Mouse (Mus musculus): ENCODE measurements at regions not wholly inside any gene's neighbourhood (a gene's known extent, or its start where the extent isn't known, plus 50 kb on each side); places are given as distances from the start of the nearest gene placed in this dataset.

DNA sequence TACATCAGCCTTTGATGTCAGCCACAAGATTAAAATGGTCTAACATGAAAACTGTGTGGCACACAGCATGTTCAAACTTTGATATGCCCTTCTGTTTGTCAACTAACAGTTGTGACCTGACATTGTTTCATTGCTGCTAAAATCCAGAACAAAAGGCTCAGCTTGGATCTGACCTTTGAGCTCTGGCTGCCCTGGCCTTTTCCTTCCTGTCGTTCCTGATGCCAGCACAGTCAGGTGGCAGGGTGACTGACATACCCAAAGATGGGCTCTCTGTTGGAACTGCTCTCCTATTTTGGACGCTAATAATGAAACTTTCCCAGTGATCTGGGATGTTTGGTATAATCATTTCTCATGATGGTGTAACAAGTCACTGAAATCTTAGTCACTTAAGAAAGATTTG lies 416.8 kb upstream of the Mki67 start:
- H3K9ac ChIP-seq (replicated peaks; ENCODE audit: low read length) = no peak overlapping the region
- 50% methylated on average over 2 of the region's 2 CpGs for whole genome bisulfite sequencing
- no peaks in the 10 kb centered on the region for H3K27me3 ChIP-seq (ENCODE audit: insufficient read depth, low read length)
- H3K4me3 ChIP-seq (ENCODE audit: low read length) = no peak overlapping the region
- H3K4me1 ChIP-seq (ENCODE audit: insufficient read depth, low read length) = peaks cover 5% of the 10 kb centered on the region
- ATAC-seq = no peak
- H3K36me3 ChIP-seq (ENCODE audit: insufficient read depth, low read length) = no peaks in the 10 kb centered on the region
- H3K27ac ChIP-seq = no peak overlapping the region
- H3K4me2 ChIP-seq (ENCODE audit: low read depth, low read length) = no peak overlapping the region
- H3K9me3 ChIP-seq (ENCODE audit: low read length) = no peaks in the 10 kb centered on the region
- TF ChIP-seq CTCF (IDR thresholded peaks at IDR 0.05; ENCODE audit: low read depth) = no peak
- no peak for DNase-seq (ENCODE audit: low spot score)

DNA sequence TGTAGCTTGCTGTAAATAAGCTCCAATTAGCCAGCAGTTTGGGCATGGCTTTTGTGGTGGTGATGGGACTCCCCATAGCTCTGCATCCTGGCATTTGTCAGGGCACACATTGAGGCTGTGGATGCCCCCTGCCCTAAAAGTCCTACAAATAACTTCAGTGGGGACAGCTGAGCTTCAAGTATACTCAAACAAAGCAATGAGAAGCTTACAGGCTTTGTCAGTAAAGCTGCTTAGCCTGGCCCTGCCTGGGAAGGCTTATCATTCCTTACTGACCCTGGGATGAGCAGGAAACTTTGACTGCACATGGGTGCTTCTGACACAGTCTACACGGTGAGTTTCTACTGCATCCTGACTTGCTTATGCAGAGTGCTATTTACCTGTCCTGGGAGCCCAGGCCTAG lies 420.5 kb upstream of the Mki67 start:
- Histone ChIP-seq H3K4me3 (ENCODE audit: low read length) (no peak overlapping the region), H3K9ac (replicated peaks; ENCODE audit: low read length) (no peak overlapping the region), H3K36me3 (ENCODE audit: insufficient read depth, low read length) (no peaks in the 10 kb centered on the region), H3K9me3 (ENCODE audit: low read length) (no peaks in the 10 kb centered on the region), H3K4me2 (ENCODE audit: low read depth, low read length) (no peak overlapping the region), H3K27me3 (ENCODE audit: insufficient read depth, low read length) (no peaks in the 10 kb centered on the region), H3K27ac (no peak overlapping the region), H3K4me1 (ENCODE audit: insufficient read depth, low read length) (no peaks in the 10 kb centered on the region)
- DNase-seq (ENCODE audit: low spot score) (no peak), ATAC-seq (no peak)
- WGBS = 72% methylated on average over 1 of the region's 1 CpGs
- TF ChIP-seq CTCF (IDR thresholded peaks at IDR 0.05; ENCODE audit: low read depth) = no peak

DNA sequence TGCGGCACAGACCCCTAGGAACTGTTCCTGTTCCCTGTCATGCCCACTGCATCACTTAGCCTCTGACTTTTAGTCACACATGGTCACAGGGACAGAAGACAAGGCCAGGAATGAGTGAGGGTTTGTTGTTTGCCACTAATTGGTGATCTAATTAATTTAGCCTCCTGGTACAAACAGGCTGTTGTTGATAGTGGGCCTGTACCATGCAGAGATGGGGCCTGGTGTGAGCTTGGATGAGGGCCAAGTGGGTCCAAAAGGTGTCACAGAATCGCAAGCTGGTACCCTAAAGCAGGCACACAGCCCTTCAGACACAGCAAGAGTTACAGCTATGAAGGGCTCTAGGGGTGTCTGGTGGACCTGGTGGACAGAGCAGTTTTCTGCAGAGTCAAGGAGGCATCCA lies 421.2 kb upstream of the Mki67 start:
- ATAC-seq (no peak), DNase-seq (ENCODE audit: low spot score) (no peak)
- Histone ChIP-seq H3K4me1 (ENCODE audit: insufficient read depth, low read length) (no peaks in the 10 kb centered on the region), H3K9ac (replicated peaks; ENCODE audit: low read length) (no peak overlapping the region), H3K4me2 (ENCODE audit: low read depth, low read length) (no peak overlapping the region), H3K27me3 (ENCODE audit: insufficient read depth, low read length) (no peaks in the 10 kb centered on the region), H3K4me3 (ENCODE audit: low read length) (no peak overlapping the region), H3K27ac (no peak overlapping the region), H3K36me3 (ENCODE audit: insufficient read depth, low read length) (no peaks in the 10 kb centered on the region), H3K9me3 (ENCODE audit: low read length) (no peaks in the 10 kb centered on the region)
- 83% methylated on average over 2 of the region's 2 CpGs for WGBS
- TF ChIP-seq CTCF (IDR thresholded peaks at IDR 0.05; ENCODE audit: low read depth) = no peak

DNA sequence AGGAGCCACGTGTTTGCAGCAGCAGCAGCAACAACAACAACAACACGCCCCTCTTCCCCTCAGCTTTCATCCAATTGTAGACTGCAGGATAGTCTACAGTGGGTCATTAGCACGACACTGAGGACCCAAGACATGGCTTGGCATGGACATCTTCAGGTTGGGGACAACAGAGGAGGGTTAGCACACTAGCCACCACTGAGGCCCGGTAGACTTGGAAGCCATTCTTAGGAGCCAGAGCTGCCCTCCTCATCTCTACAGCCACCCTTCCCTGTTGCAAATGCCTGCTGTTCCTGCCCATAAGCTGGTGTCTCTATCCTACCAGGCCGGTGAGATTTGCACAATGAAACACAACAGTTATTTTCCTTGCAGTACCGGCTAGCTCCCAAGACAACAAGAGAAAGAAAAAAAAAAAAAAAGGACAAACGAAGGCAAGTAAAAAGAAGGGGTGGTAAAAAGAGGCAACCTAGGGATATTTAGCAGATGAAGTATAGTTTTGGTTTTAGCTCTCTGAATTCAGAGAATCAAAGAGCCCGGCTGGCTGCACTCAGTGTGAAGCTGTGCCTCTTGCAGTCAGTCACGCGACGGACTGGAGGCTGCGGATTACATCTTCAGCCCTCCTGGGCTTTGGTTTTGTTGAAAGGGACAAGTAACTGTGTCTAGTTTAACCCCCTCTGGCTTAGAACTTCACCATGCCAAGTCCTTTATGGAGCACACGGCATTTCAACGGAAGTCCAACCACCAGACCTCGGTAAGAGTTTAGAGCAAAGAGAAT lies 421.9 kb upstream of the Mki67 start:
- ATAC-seq = no peak
- Histone ChIP-seq H3K36me3 (ENCODE audit: insufficient read depth, low read length) (no peaks in the 10 kb centered on the region), H3K4me3 (ENCODE audit: low read length) (no peak overlapping the region), H3K4me1 (ENCODE audit: insufficient read depth, low read length) (no peaks in the 10 kb centered on the region), H3K9me3 (ENCODE audit: low read length) (no peaks in the 10 kb centered on the region), H3K4me2 (ENCODE audit: low read depth, low read length) (no peak overlapping the region), H3K9ac (replicated peaks; ENCODE audit: low read length) (no peak overlapping the region), H3K27me3 (ENCODE audit: insufficient read depth, low read length) (no peaks in the 10 kb centered on the region), H3K27ac (no peak overlapping the region)
- no peak for TF ChIP-seq CTCF (IDR thresholded peaks at IDR 0.05; ENCODE audit: low read depth)
- no peak for DNase-seq (ENCODE audit: low spot score)
- 53% methylated on average over 15 of the region's 15 CpGs for WGBS

DNA sequence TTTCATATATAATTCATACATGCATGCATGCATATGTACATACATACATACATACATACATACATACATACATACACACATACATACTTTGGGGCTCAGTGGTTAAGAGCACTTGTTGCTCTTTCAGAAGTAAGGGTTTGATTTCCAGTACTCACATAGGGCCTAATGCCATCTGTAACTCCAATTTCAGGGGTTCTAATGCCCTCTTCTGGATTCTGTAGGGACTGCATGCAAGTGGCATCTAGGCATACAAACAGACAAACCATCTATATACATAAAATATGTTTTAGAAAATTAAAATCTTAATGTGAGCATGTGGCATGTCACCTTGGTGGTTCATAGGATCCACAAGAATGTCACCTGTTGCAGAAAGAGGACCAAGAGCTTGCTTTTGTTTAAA lies 426.7 kb upstream of the Mki67 start:
- no peak overlapping the region for H3K9ac ChIP-seq (replicated peaks; ENCODE audit: low read length)
- H3K4me3 ChIP-seq (ENCODE audit: low read length) = no peak overlapping the region
- no peaks in the 10 kb centered on the region for H3K9me3 ChIP-seq (ENCODE audit: low read length)
- no peaks in the 10 kb centered on the region for H3K4me1 ChIP-seq (ENCODE audit: insufficient read depth, low read length)
- ATAC-seq (no peak), DNase-seq (ENCODE audit: low spot score) (no peak)
- H3K27me3 ChIP-seq (ENCODE audit: insufficient read depth, low read length) = no peaks in the 10 kb centered on the region
- H3K36me3 ChIP-seq (ENCODE audit: insufficient read depth, low read length) = no peaks in the 10 kb centered on the region
- H3K27ac ChIP-seq = no peak overlapping the region
- no peak overlapping the region for H3K4me2 ChIP-seq (ENCODE audit: low read depth, low read length)
- TF ChIP-seq CTCF (IDR thresholded peaks at IDR 0.05; ENCODE audit: low read depth) = peak; percentile 30; the same call in 1 of the 2 replicates

DNA sequence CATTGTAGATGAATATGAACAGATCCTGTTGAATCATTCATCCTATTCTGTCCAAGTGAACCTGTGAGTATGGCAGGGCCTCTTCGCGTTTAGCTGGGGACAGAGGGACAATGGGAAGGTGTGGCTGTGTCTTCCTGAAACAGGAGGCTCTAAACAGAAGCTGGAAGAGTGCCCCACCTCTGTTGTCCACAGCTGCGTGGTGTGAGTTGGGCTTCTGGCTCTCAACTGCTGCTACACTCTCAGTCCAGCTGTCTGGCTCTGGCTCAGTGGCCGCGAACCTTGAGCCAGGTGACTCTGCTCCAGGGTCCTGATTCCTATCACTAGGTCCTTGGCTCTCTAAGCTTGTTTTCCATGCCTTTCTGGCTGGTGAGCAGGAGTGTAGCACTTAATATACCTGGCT lies 434.0 kb upstream of the Mki67 start:
- DNase-seq (ENCODE audit: low spot score) (no peak), ATAC-seq (no peak)
- Histone ChIP-seq H3K4me3 (ENCODE audit: low read length) (no peak overlapping the region), H3K36me3 (ENCODE audit: insufficient read depth, low read length) (no peaks in the 10 kb centered on the region), H3K27me3 (ENCODE audit: insufficient read depth, low read length) (no peaks in the 10 kb centered on the region), H3K4me1 (ENCODE audit: insufficient read depth, low read length) (no peaks in the 10 kb centered on the region), H3K9me3 (ENCODE audit: low read length) (no peaks in the 10 kb centered on the region), H3K9ac (replicated peaks; ENCODE audit: low read length) (no peak overlapping the region), H3K4me2 (ENCODE audit: low read depth, low read length) (no peak overlapping the region), H3K27ac (no peak overlapping the region)
- no peak for TF ChIP-seq CTCF (IDR thresholded peaks at IDR 0.05; ENCODE audit: low read depth)
- 60% methylated on average over 5 of the region's 5 CpGs for WGBS

DNA sequence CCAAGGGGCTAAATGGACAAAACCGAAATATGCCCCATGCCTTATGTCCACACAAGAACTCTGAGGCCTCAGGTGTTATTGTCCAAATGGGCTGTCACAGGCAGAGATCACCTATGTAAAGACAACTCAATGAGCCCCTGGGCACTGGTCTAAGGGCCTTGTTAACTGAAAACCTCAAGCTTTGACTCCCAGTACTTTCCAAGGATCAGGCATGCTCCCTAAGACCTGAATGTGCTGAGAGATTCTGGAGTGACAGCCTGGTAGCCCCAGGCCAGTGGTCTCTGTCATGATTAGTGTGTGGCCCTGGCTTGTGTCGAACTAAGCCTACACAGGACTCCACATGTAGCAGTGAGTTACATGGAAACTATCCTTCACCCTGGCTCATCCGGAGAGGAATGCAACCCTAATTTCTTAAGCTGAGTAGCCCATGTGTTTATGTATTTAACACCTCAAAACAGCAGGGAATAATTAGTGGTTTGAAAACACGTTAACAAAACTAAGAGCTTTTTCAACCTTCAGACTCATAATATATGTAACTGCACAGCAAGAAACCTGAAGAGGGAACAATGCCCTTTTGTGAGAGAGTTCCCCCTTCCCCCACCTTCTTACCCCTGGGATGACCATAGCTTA lies 435.3 kb upstream of the Mki67 start:
- ATAC-seq (no peak), DNase-seq (ENCODE audit: low spot score) (no peak)
- no peaks in the 10 kb centered on the region for H3K36me3 ChIP-seq (ENCODE audit: insufficient read depth, low read length)
- no peak for TF ChIP-seq CTCF (IDR thresholded peaks at IDR 0.05; ENCODE audit: low read depth)
- no peak overlapping the region for H3K27ac ChIP-seq
- H3K4me3 ChIP-seq (ENCODE audit: low read length) = no peak overlapping the region
- WGBS = 44% methylated on average over 4 of the region's 4 CpGs
- no peak overlapping the region for H3K9ac ChIP-seq (replicated peaks; ENCODE audit: low read length)
- H3K27me3 ChIP-seq (ENCODE audit: insufficient read depth, low read length) = no peaks in the 10 kb centered on the region
- H3K9me3 ChIP-seq (ENCODE audit: low read length) = no peaks in the 10 kb centered on the region
- no peaks in the 10 kb centered on the region for H3K4me1 ChIP-seq (ENCODE audit: insufficient read depth, low read length)
- H3K4me2 ChIP-seq (ENCODE audit: low read depth, low read length) = no peak overlapping the region

Data from hindbrain, postnatal 0 days (tissue).